Mouse (Mus musculus) CH12.LX (cell line): ENCODE results near the gene Slc24a3. TPM values are rescaled to one million over a fixed set of nuclear protein-coding genes. Genes with fewer than 3 reads are reported as not detected.

ENCODE experiments used
- DNase-seq: peaks from one replicate; pipeline ENCODE4 v3.0.0-alpha.2; 2013; ENCODE audit errors: extremely low read depth
- H3K27ac ChIP-seq: 2 replicates; pipeline ENCODE4 v1.5.1; 2012; ENCODE audit warnings: low read depth, mild to moderate bottlenecking, control low read depth, moderate library complexity; ENCODE audit not compliant: insufficient read depth
- H3K27me3 ChIP-seq: replicated peaks from 2 replicates; pipeline ENCODE3; 2012; ENCODE audit warnings: inconsistent platforms
- H3K36me3 ChIP-seq, 2 experiments: replicated peaks in 1 of 2; 2 replicates each; pipeline versions ENCODE3 to v1.6.1; 2012; ENCODE audit warnings: inconsistent platforms in 1 of 2, low read length in 1 of 2, mild to moderate bottlenecking in 1 of 2, mixed read lengths in 1 of 2, moderate library complexity in 1 of 2; ENCODE audit not compliant: control insufficient read depth in 1 of 2, insufficient read depth in 1 of 2
- H3K4me1 ChIP-seq, 2 experiments: 2 replicates each; pipeline ENCODE4 v1.6.1; 2012; ENCODE audit warnings: inconsistent platforms in 1 of 2, moderate library complexity in 1 of 2; ENCODE audit not compliant: insufficient read depth in 2 of 2, control insufficient read depth in 1 of 2
- H3K4me2 ChIP-seq: 2 replicates; pipeline ENCODE4 v1.6.1; 2012; ENCODE audit warnings: low read depth, mild to moderate bottlenecking, control low read depth; ENCODE audit not compliant: poor library complexity, insufficient read depth, severe bottlenecking
- H3K4me3 ChIP-seq, 3 experiments: fragments of 150-350 bp in 1 of 3; sonication (generic) in 1 of 3; replicated peaks in 1 of 3; 2 replicates each; pipeline versions ENCODE3 to v1.5.1; 2011 to 2012; ENCODE audit warnings: low read depth in 2 of 3, low read length in 2 of 3, mild to moderate bottlenecking in 2 of 3, moderate library complexity in 2 of 3, control low read depth in 1 of 3, improper control_type of control experiment in 1 of 3, inconsistent platforms in 1 of 3, mixed read lengths in 1 of 3; ENCODE audit not compliant: poor library complexity in 1 of 3
- H3K79me2 ChIP-seq: replicated peaks from 2 replicates; pipeline ENCODE4 v1.6.1; 2012; ENCODE audit warnings: mild to moderate bottlenecking, moderate library complexity; ENCODE audit not compliant: control insufficient read depth, poor library complexity, insufficient read depth, severe bottlenecking; ENCODE audit errors: extremely low read depth
- H3K9ac ChIP-seq: 2 replicates; pipeline ENCODE4 v1.6.1; 2012; ENCODE audit warnings: low read depth, mild to moderate bottlenecking, control low read depth, moderate library complexity; ENCODE audit not compliant: insufficient read depth
- H3K9me3 ChIP-seq: replicated peaks from 2 replicates; pipeline ENCODE3; 2012; ENCODE audit warnings: low read length, inconsistent platforms, mixed read lengths
- CHD1 ChIP-seq: IDR thresholded peaks from 2 replicates; pipeline ENCODE4 v1.6.1; 2012; ENCODE audit warnings: low read depth, low read length, improper control_type of control experiment, inconsistent platforms
- CHD2 ChIP-seq: IDR thresholded peaks from 2 replicates; pipeline ENCODE4 v1.6.1; 2011; ENCODE audit warnings: low read length, improper control_type of control experiment
- ELF1 ChIP-seq: IDR thresholded peaks from 2 replicates; pipeline ENCODE4 v1.6.1; 2014; ENCODE audit warnings: low read depth, mild to moderate bottlenecking, inconsistent platforms, low read length, improper control_type of control experiment
- ETS1 ChIP-seq: conservative IDR thresholded peaks from 2 replicates; pipeline ENCODE4 v1.6.1; 2012; ENCODE audit warnings: low read depth, mild to moderate bottlenecking, inconsistent platforms, low read length, improper control_type of control experiment, moderate library complexity
- GABPA ChIP-seq: IDR thresholded peaks from 2 replicates; pipeline ENCODE4 v1.6.1; 2012; ENCODE audit warnings: low read depth, low read length, improper control_type of control experiment, inconsistent platforms; ENCODE audit not compliant: insufficient replicate concordance
- JUN ChIP-seq: IDR thresholded peaks from 2 replicates; pipeline ENCODE4 v1.6.1; 2011; ENCODE audit warnings: low read depth, mild to moderate bottlenecking, low read length, improper control_type of control experiment, moderate library complexity; ENCODE audit not compliant: insufficient read depth
- MAX ChIP-seq: IDR thresholded peaks from 2 replicates; pipeline ENCODE4 v1.6.1; 2011; ENCODE audit warnings: low read length, improper control_type of control experiment
- MYC ChIP-seq: IDR thresholded peaks from 2 replicates; pipeline ENCODE4 v1.6.1; 2011; ENCODE audit warnings: low read depth, mild to moderate bottlenecking, improper control_type of control experiment, low read length
- NELFE ChIP-seq: IDR thresholded peaks from 2 replicates; pipeline ENCODE4 v1.6.1; 2011; ENCODE audit warnings: low read depth, low read length, improper control_type of control experiment
- RAD21 ChIP-seq: IDR thresholded peaks from 2 replicates; pipeline ENCODE4 v1.6.1; 2011; ENCODE audit warnings: low read depth, mild to moderate bottlenecking, low read length, improper control_type of control experiment, moderate library complexity
- SIN3A ChIP-seq: IDR thresholded peaks from 2 replicates; pipeline ENCODE4 v1.6.1; 2012; ENCODE audit warnings: low read length, improper control_type of control experiment, inconsistent platforms
- TCF12 ChIP-seq: IDR thresholded peaks from 2 replicates; pipeline ENCODE4 v1.6.1; 2014; ENCODE audit warnings: low read depth, mild to moderate bottlenecking, inconsistent platforms, low read length, improper control_type of control experiment
- ZKSCAN1 ChIP-seq: IDR thresholded peaks from 2 replicates; pipeline ENCODE4 v1.6.1; 2012; ENCODE audit warnings: low read depth, inconsistent platforms, low read length, improper control_type of control experiment, borderline replicate concordance
- ZMIZ1 ChIP-seq: IDR thresholded peaks from 2 replicates; pipeline ENCODE4 v1.6.1; 2012; ENCODE audit warnings: low read depth, mild to moderate bottlenecking, inconsistent platforms, low read length, improper control_type of control experiment
- dilution Hi-C: fragments of 300-500 bp; cut with MboI; formaldehyde crosslinking; loops from 2 replicates; pipeline ENCODE4 v1.14.3; 2020; ENCODE audit warnings: low sequenced_read_pairs; ENCODE audit not compliant: extremely low pct_unique_long_range_greater_than_20kb, extremely low pct_ligation_motif_present
- in situ Hi-C: fragments of 300-500 bp; cut with MboI; formaldehyde crosslinking; loops from 3 replicates; pipeline ENCODE4 v1.14.3; 2019; ENCODE audit warnings: low sequenced_read_pairs, low pct_ligation_motif_present, low pct_unique_long_range_greater_than_20kb, mixed read lengths
- polyA plus RNA-seq: library from polyadenylated mRNA; unstranded; fragments of >175 nt; gene quantifications from 2 replicates; pipeline ENCODE4 v1.2.1, GENCODE M21; 2012; ENCODE audit warnings: low read depth; ENCODE audit not compliant: insufficient read length
- total RNA-seq, 2 experiments: library from RNA; depleted of rRNA; stranded (reverse); fragments of 300-350 nt in 1 of 2; fragments of >200 nt in 1 of 2; gene quantifications; 2 replicates each; pipeline ENCODE4 v1.2.3; 2012 to 2014

Gene Slc24a3
- total and polyA plus RNA-seq, 3 experiments, result not detected

- peaks cover 3% of the 10 kb centered on the region for H3K9me3 ChIP-seq
- H3K4me2 ChIP-seq, result no peak overlapping the region
- H3K27ac ChIP-seq, result no peak overlapping the region
- H3K4me3 ChIP-seq, result no peak overlapping the region
- H3K36me3 ChIP-seq, result no peaks in the 10 kb centered on the region
- TF ChIP-seq ELF1 (no peak), NELFE (no peak), ZKSCAN1 (no peak), ZMIZ1 (no peak), RAD21 (no peak), CHD2 (no peak), GABPA (no peak), MAX (no peak)
- peaks cover 3% of the 10 kb centered on the region for H3K27me3 ChIP-seq
- no peak overlapping the region for H3K9ac ChIP-seq
- DNase-seq, result no peak
- in situ Hi-C loops (no loop called here), dilution Hi-C loops (no loop called here)
- H3K79me2 ChIP-seq, result no peaks in the 10 kb centered on the region
- no peaks in the 10 kb centered on the region for H3K4me1 ChIP-seq
Observed at GRCm38 (mm10) chr2:145640255-145640984, 472.9 kb downstream of the Slc24a3 start.

DNA sequence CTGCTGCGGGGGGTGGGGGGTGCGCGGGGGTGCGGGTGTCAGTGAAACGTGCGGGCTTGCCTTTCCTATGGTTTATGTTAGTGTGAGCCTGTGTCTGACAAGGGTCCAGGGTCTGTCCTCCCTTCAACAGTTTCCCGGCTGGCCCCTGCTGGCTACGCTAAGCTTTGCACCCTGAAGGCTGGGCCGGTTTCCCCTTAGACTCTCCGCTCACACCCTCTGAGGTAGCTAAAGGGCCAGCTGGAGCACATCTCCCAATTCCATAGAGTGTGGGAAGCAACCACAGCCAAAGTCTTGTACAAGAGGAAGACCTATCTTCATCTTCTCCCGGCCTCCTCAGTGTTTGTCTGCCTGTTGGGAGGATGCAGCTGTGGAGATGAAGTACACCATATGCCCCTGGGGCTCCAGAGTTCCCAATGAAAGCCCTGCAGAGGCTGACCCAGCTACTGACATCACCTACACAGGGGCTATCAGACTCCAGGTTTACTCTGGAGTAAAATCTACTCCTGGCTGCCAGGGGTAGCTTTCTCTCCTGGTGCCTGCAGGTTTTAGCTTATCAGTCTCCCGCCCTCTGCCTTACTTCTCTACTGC, 487.9 kb downstream of the Slc24a3 start:
- TF ChIP-seq TCF12 (no peak), ETS1 (no peak), MYC (no peak), ZMIZ1 (no peak), JUN (no peak), CHD1 (no peak), SIN3A (no peak)
- no peaks in the 10 kb centered on the region for H3K4me1 ChIP-seq
- no peaks in the 10 kb centered on the region for H3K27me3 ChIP-seq
- no peaks in the 10 kb centered on the region for H3K9me3 ChIP-seq
- no peaks in the 10 kb centered on the region for H3K36me3 ChIP-seq
- dilution Hi-C loops (no loop called here), in situ Hi-C loops (no loop called here)
- H3K79me2 ChIP-seq, result no peaks in the 10 kb centered on the region
- no peak overlapping the region for H3K4me2 ChIP-seq
- H3K9ac ChIP-seq, result no peak overlapping the region
- H3K27ac ChIP-seq, result no peak overlapping the region
- DNase-seq, result no peak
- no peak overlapping the region for H3K4me3 ChIP-seq
